Mouse (Mus musculus): ENCODE measurements around the gene Ptges2. TPM values are rescaled to one million over a fixed set of nuclear protein-coding genes. Genes with fewer than 3 reads are reported as not detected.
A peak's percentile ranks its signal among the peaks of the same experiment; 100 is the strongest.

The Ptges2 gene
- total RNA-seq, 2 experiments from 2014 or later = 33.8 to 35.5 TPM

- TF ChIP-seq CTCF (conservative IDR thresholded peaks at IDR 0.05) = no peak
- Histone ChIP-seq H3K4me3 (peak within 1 kb of the TSS; percentile 94), H3K27ac (peak within 1 kb of the TSS; percentile 92)
- DNase-seq (ENCODE audit: low spot score in 2 of 2) = peak; percentile 94 to 95
Measured at GRCm38 (mm10) chr2:32381775-32382223, 13.9 kb upstream of the Ptges2 start, which contains the start of gene 1110008P14Rik. TSS of gene 1110008P14Rik (minus strand) at chr2:32381938.

- no peak for TF ChIP-seq CTCF (conservative IDR thresholded peaks at IDR 0.05)
- no peak for DNase-seq (ENCODE audit: low spot score in 2 of 2)
- H3K27ac ChIP-seq = no peak overlapping the region
- H3K4me3 ChIP-seq = no peak overlapping the region
Measured at GRCm38 (mm10) chr2:32382689-32383088, 13.0 kb upstream of the Ptges2 start.

GRCm38 (mm10) chr2:32387706-32388490, 7.8 kb upstream of the Ptges2 start, which contains the start of gene Lcn2:
TSS of gene Lcn2 (minus strand) at chr2:32388252.
- Histone ChIP-seq H3K4me3 (no peak within 1 kb of the TSS), H3K27ac (no peak within 1 kb of the TSS)
- DNase-seq (ENCODE audit: low spot score in 2 of 2) = no peak
- no peak for TF ChIP-seq CTCF (conservative IDR thresholded peaks at IDR 0.05)

GRCm38 (mm10) chr2:32389157-32389556, 6.5 kb upstream of the Ptges2 start:
- no peak overlapping the region for H3K4me3 ChIP-seq
- no peak overlapping the region for H3K27ac ChIP-seq
- no peak for DNase-seq (ENCODE audit: low spot score in 2 of 2)
- TF ChIP-seq CTCF (conservative IDR thresholded peaks at IDR 0.05) = no peak

- H3K27ac ChIP-seq = no peak overlapping the region
- no peak for TF ChIP-seq CTCF (conservative IDR thresholded peaks at IDR 0.05)
- H3K4me3 ChIP-seq = no peak overlapping the region
- no peak for DNase-seq (ENCODE audit: low spot score in 2 of 2)
Measured at GRCm38 (mm10) chr2:32390871-32391270, 4.8 kb upstream of the Ptges2 start.

- no peak for TF ChIP-seq CTCF (conservative IDR thresholded peaks at IDR 0.05)
- Histone ChIP-seq H3K27ac (no peak overlapping the region), H3K4me3 (no peak overlapping the region)
- no peak for DNase-seq (ENCODE audit: low spot score in 2 of 2)
Measured at GRCm38 (mm10) chr2:32392063-32392462, 3.6 kb upstream of the Ptges2 start.

GRCm38 (mm10) chr2:32394973-32395372, 723 bp upstream of the Ptges2 start:
- TF ChIP-seq CTCF (conservative IDR thresholded peaks at IDR 0.05) = peak; percentile 74
- H3K27ac ChIP-seq = peak overlapping the region; percentile 96
- DNase-seq (ENCODE audit: low spot score in 2 of 2) = peak; percentile 41 to 47
- H3K4me3 ChIP-seq = peak overlapping the region; percentile 86

- H3K27ac ChIP-seq = peak overlapping the region; percentile 96
- DNase-seq (ENCODE audit: low spot score in 2 of 2) = peak; percentile 89 to 95
- peak overlapping the region; percentile 86 for H3K4me3 ChIP-seq
- TF ChIP-seq CTCF (conservative IDR thresholded peaks at IDR 0.05) = peak; percentile 27
Measured at GRCm38 (mm10) chr2:32395946-32396621, 388 bp downstream of the Ptges2 start.

- no peak for DNase-seq (ENCODE audit: low spot score in 2 of 2)
Measured at GRCm38 (mm10) chr2:32396695-32397094, 999 bp downstream of the Ptges2 start.

GRCm38 (mm10) chr2:32404663-32405062, 9.0 kb downstream of the Ptges2 start:
- DNase-seq (ENCODE audit: low spot score in 2 of 2) = peak; percentile 93 to 98
- Histone ChIP-seq H3K27ac (no peak overlapping the region), H3K4me3 (no peak overlapping the region)
- peak; percentile 100; the same call in 1 of the 2 replicates for TF ChIP-seq CTCF (conservative IDR thresholded peaks at IDR 0.05)

More at GRCm38 (mm10) chr2:32396695-32397094, 999 bp downstream of the Ptges2 start:
- Histone ChIP-seq H3K27ac (peak overlapping the region; percentile 96), H3K4me3 (peak overlapping the region; percentile 86)
- TF ChIP-seq CTCF (conservative IDR thresholded peaks at IDR 0.05) = no peak

GRCm38 (mm10) chr2:32407144-32407824, 11.6 kb downstream of the Ptges2 start:
- no peak overlapping the region for H3K27ac ChIP-seq
- DNase-seq (ENCODE audit: low spot score in 2 of 2) = no peak
- H3K4me3 ChIP-seq = no peak overlapping the region
- TF ChIP-seq CTCF (conservative IDR thresholded peaks at IDR 0.05) = no peak

- H3K27ac ChIP-seq = no peak overlapping the region
- no peak for DNase-seq (ENCODE audit: low spot score in 2 of 2)
- H3K4me3 ChIP-seq = no peak overlapping the region
- TF ChIP-seq CTCF (conservative IDR thresholded peaks at IDR 0.05) = no peak
Measured at GRCm38 (mm10) chr2:32408429-32409424, 13.0 kb downstream of the Ptges2 start.

Measured in layer of hippocampus, adult 2 months (tissue).